Mouse (Mus musculus) CD4-positive helper T cell, adult 2 months (primary cell): ENCODE data around the gene Sbf1.

Experiments used
- DNase-seq: peaks from one replicate; pipeline ENCODE4 v3.0.0-alpha.2; 2012; ENCODE audit warnings: low read depth, missing footprints, low spot score

The Sbf1 gene

GRCm38 (mm10) chr15:89321264-89321663 lies 6.2 kb upstream of the Sbf1 start:
- no peak for DNase-seq

- DNase-seq = peak; percentile 52
Observed at GRCm38 (mm10) chr15:89316146-89316545, 1.0 kb upstream of the Sbf1 start.

GRCm38 (mm10) chr15:89314511-89315189 lies 461 bp downstream of the Sbf1 start:
- DNase-seq = no peak

GRCm38 (mm10) chr15:89314107-89314506 lies 1.0 kb downstream of the Sbf1 start:
- no peak for DNase-seq

GRCm38 (mm10) chr15:89313359-89313758 lies 1.8 kb downstream of the Sbf1 start:
- no peak for DNase-seq

- peak; percentile 92 for DNase-seq
Observed at GRCm38 (mm10) chr15:89309962-89310498, 5.1 kb downstream of the Sbf1 start.

GRCm38 (mm10) chr15:89308406-89309139 lies 6.5 kb downstream of the Sbf1 start:
- no peak for DNase-seq

- DNase-seq = no peak
Observed at GRCm38 (mm10) chr15:89307461-89307860, 7.7 kb downstream of the Sbf1 start.

GRCm38 (mm10) chr15:89305966-89306365 lies 9.1 kb downstream of the Sbf1 start:
- DNase-seq = no peak

GRCm38 (mm10) chr15:89300600-89300999 lies 14.5 kb downstream of the Sbf1 start:
- no peak for DNase-seq

- no peak for DNase-seq
Observed at GRCm38 (mm10) chr15:89300180-89300579, 14.9 kb downstream of the Sbf1 start.

GRCm38 (mm10) chr15:89297695-89298094 lies 17.4 kb downstream of the Sbf1 start:
- no peak for DNase-seq

- no peak for DNase-seq
Observed at GRCm38 (mm10) chr15:89296465-89296864, 18.6 kb downstream of the Sbf1 start.

GRCm38 (mm10) chr15:89295580-89296165 lies 19.4 kb downstream of the Sbf1 start:
- DNase-seq = no peak

- DNase-seq = no peak
Observed at GRCm38 (mm10) chr15:89293778-89294177, 21.3 kb downstream of the Sbf1 start.

GRCm38 (mm10) chr15:89292795-89293194 lies 22.3 kb downstream of the Sbf1 start:
- no peak for DNase-seq

- DNase-seq = no peak
Observed at GRCm38 (mm10) chr15:89291521-89291920, 23.6 kb downstream of the Sbf1 start.

GRCm38 (mm10) chr15:89289455-89289854 lies 25.7 kb downstream of the Sbf1 start:
- no peak for DNase-seq

- no peak for DNase-seq
Observed at GRCm38 (mm10) chr15:89288227-89288767, 26.8 kb downstream of the Sbf1 start.

GRCm38 (mm10) chr15:89286582-89286981 lies 28.5 kb downstream of the Sbf1 start:
- no peak for DNase-seq

- DNase-seq = no peak
Observed at GRCm38 (mm10) chr15:89286114-89286513, 29.0 kb downstream of the Sbf1 start.

- DNase-seq = no peak
Observed at GRCm38 (mm10) chr15:89285478-89285877, 29.6 kb downstream of the Sbf1 start.
